Mouse (Mus musculus): Measurements from ENCODE around the gene C8a. TPM values are rescaled to one million over a fixed set of nuclear protein-coding genes. Genes with fewer than 3 reads are reported as not detected.

Gene C8a
- total and polyA plus RNA-seq, 2 experiments from 2014 or later, result 0.04 TPM; not detected in 1

DNA sequence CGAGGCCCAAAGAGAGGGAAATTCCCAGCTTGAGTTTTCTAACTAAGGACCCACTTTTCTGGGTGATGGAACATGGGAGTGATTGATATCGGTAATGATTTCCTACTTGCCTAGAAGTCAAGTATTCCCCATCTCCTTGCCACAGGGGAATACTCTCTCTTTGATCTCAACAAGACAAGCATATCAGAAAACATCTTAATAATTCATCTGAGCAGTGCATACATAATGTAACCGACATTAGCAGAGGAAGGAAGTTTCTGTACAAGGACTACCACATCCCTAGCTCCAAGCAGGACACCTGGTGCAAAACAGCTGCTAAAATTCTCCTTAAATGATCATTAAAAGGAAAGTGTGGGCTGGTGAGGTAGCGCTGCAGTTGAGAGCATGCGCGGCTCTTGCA is 28.9 kb upstream of the C8a start:
- H3K36me3 ChIP-seq (ENCODE audit: insufficient read depth, low read length), result no peaks in the 10 kb centered on the region
- H3K27ac ChIP-seq (ENCODE audit: low read depth, low read length), result no peak overlapping the region
- H3K9ac ChIP-seq (replicated peaks; ENCODE audit: low read length, poor library complexity, severe bottlenecking), result no peak overlapping the region
- no peaks in the 10 kb centered on the region for H3K27me3 ChIP-seq (ENCODE audit: insufficient read depth, low read length)
- DNase-seq (ENCODE audit: low spot score), result no peak
- H3K9me3 ChIP-seq (ENCODE audit: low read length), result no peaks in the 10 kb centered on the region
- H3K4me2 ChIP-seq (ENCODE audit: low read depth, low read length, poor library complexity, severe bottlenecking), result no peak overlapping the region
- no peak for TF ChIP-seq CTCF (IDR thresholded peaks at IDR 0.05)
- ATAC-seq (ENCODE audit: low FRiP score), result peak; percentile 63; the same call in 1 of the 2 replicates
- 56% methylated on average over 6 of the region's 6 CpGs for WGBS
- no peak overlapping the region for H3K4me3 ChIP-seq (ENCODE audit: low read depth, low read length)
- H3K4me1 ChIP-seq (ENCODE audit: insufficient read depth, low read length), result no peaks in the 10 kb centered on the region

DNA sequence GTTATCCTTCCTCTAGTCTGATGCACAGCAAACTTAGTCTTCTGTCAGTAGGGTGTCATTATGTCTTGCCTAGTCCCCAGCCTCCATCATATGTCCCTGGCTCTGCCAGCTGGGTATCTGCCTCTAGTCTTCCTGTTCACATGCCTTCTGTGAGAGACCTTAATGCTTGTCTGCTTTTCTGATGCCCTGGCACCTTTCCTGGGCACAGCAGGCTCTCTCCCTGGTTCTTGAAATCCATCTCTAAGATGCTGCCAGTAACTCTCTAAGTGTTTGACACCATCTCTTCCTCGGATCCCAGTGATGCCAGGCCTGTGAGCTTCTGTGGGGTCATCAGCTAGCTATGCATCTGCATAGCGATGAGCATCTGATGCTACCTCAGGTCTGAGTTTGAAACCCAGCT is 26.6 kb upstream of the C8a start:
- Histone ChIP-seq H3K27me3 (ENCODE audit: insufficient read depth, low read length) (no peaks in the 10 kb centered on the region), H3K9me3 (ENCODE audit: low read length) (no peaks in the 10 kb centered on the region), H3K4me2 (ENCODE audit: low read depth, low read length, poor library complexity, severe bottlenecking) (no peak overlapping the region), H3K36me3 (ENCODE audit: insufficient read depth, low read length) (no peaks in the 10 kb centered on the region), H3K4me1 (ENCODE audit: insufficient read depth, low read length) (no peaks in the 10 kb centered on the region), H3K27ac (ENCODE audit: low read depth, low read length) (no peak overlapping the region), H3K9ac (replicated peaks; ENCODE audit: low read length, poor library complexity, severe bottlenecking) (no peak overlapping the region), H3K4me3 (ENCODE audit: low read depth, low read length) (no peak overlapping the region)
- 75% methylated on average over 2 of the region's 2 CpGs for WGBS
- DNase-seq (ENCODE audit: low spot score) (no peak), ATAC-seq (ENCODE audit: low FRiP score) (no peak)
- no peak for TF ChIP-seq CTCF (IDR thresholded peaks at IDR 0.05)

DNA sequence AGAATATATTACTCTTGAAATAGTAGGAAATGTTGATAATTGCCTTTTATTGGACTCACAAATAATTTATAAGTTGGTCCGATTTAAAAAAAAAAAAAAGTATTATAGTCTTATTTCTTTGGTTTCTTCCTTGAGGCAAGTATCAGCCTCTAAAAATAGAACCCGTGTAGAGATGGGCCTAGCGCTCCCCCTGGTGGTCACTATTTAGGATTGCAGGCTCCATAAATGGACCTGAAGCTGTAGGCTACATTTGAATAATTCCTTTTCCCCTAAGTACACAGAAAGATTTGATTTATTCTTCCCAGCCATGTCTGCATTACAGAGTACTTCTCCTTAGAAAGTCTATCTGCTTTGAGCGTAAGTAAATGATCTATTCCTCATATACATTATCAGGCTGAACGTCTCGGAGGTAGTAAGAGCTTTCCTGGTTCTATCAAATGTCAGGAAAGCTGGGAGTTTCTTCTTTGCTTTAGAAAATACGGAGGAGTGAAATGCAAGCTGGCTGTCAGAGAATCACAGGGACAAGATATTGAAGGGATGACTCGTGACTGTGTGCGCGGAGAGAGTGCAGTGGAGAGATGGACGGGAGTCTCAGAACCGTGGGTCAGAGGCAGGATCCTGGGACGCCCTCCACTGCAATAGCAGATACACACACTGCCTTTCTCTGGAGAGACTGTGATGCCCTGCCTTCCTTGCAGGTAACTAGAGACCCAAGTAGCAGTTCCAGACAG is 18.0 kb upstream of the C8a start:
- DNase-seq (ENCODE audit: low spot score), result peak; percentile 81
- no peaks in the 10 kb centered on the region for H3K9me3 ChIP-seq (ENCODE audit: low read length)
- no peak for ATAC-seq (ENCODE audit: low FRiP score)
- H3K9ac ChIP-seq (replicated peaks; ENCODE audit: low read length, poor library complexity, severe bottlenecking), result no peak overlapping the region
- WGBS, result 41% methylated on average over 13 of the region's 13 CpGs
- no peak overlapping the region for H3K27ac ChIP-seq (ENCODE audit: low read depth, low read length)
- peaks cover 3% of the 10 kb centered on the region; the same call in 1 of the 2 replicates for H3K4me1 ChIP-seq (ENCODE audit: insufficient read depth, low read length)
- no peaks in the 10 kb centered on the region for H3K27me3 ChIP-seq (ENCODE audit: insufficient read depth, low read length)
- H3K4me3 ChIP-seq (ENCODE audit: low read depth, low read length), result no peak overlapping the region
- H3K4me2 ChIP-seq (ENCODE audit: low read depth, low read length, poor library complexity, severe bottlenecking), result no peak overlapping the region
- TF ChIP-seq CTCF (IDR thresholded peaks at IDR 0.05), result peak; percentile 98
- no peaks in the 10 kb centered on the region for H3K36me3 ChIP-seq (ENCODE audit: insufficient read depth, low read length)

DNA sequence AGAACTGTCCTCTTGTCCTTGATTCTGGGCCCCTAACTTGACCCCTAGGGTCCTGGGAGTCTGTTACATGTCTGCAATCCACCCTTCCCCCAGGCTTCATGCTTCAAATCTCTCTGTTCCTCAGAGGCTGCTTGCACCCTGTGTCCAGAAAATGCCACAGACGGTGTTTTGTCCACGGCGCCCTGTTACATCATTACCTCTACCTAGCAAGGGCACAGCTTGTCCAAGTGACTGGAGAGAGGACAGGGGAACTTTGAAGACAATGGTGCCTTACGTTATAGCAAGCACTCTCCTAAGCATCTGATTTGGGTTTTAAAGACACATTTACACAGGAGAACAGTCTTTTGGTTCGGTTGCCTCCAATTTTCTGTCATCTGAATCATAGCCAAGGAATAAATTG is 17.4 kb upstream of the C8a start:
- Histone ChIP-seq H3K9me3 (ENCODE audit: low read length) (no peaks in the 10 kb centered on the region), H3K9ac (replicated peaks; ENCODE audit: low read length, poor library complexity, severe bottlenecking) (no peak overlapping the region), H3K27ac (ENCODE audit: low read depth, low read length) (peak overlapping the region; percentile 55), H3K4me3 (ENCODE audit: low read depth, low read length) (no peak overlapping the region), H3K4me2 (ENCODE audit: low read depth, low read length, poor library complexity, severe bottlenecking) (no peak overlapping the region), H3K4me1 (ENCODE audit: insufficient read depth, low read length) (peaks cover 3% of the 10 kb centered on the region; the same call in 1 of the 2 replicates), H3K36me3 (ENCODE audit: insufficient read depth, low read length) (no peaks in the 10 kb centered on the region), H3K27me3 (ENCODE audit: insufficient read depth, low read length) (no peaks in the 10 kb centered on the region)
- no peak for DNase-seq (ENCODE audit: low spot score)
- WGBS, result 54% methylated on average over 5 of the region's 5 CpGs
- no peak for ATAC-seq (ENCODE audit: low FRiP score)
- no peak for TF ChIP-seq CTCF (IDR thresholded peaks at IDR 0.05)

- no peak for TF ChIP-seq CTCF (IDR thresholded peaks at IDR 0.05)
- Histone ChIP-seq H3K9me3 (ENCODE audit: low read length) (no peaks in the 10 kb centered on the region), H3K4me1 (ENCODE audit: insufficient read depth, low read length) (peaks cover 3% of the 10 kb centered on the region; the same call in 1 of the 2 replicates), H3K27me3 (ENCODE audit: insufficient read depth, low read length) (no peaks in the 10 kb centered on the region), H3K36me3 (ENCODE audit: insufficient read depth, low read length) (no peaks in the 10 kb centered on the region), H3K4me3 (ENCODE audit: low read depth, low read length) (no peak overlapping the region), H3K9ac (replicated peaks; ENCODE audit: low read length, poor library complexity, severe bottlenecking) (no peak overlapping the region), H3K4me2 (ENCODE audit: low read depth, low read length, poor library complexity, severe bottlenecking) (no peak overlapping the region), H3K27ac (ENCODE audit: low read depth, low read length) (no peak overlapping the region)
- ATAC-seq (ENCODE audit: low FRiP score) (no peak), DNase-seq (ENCODE audit: low spot score) (no peak)
- 94% methylated on average over 7 of the region's 7 CpGs for WGBS
These were observed 15.5 kb upstream of the C8a start for GRCm38 (mm10) chr4:104891708-104892107.

DNA sequence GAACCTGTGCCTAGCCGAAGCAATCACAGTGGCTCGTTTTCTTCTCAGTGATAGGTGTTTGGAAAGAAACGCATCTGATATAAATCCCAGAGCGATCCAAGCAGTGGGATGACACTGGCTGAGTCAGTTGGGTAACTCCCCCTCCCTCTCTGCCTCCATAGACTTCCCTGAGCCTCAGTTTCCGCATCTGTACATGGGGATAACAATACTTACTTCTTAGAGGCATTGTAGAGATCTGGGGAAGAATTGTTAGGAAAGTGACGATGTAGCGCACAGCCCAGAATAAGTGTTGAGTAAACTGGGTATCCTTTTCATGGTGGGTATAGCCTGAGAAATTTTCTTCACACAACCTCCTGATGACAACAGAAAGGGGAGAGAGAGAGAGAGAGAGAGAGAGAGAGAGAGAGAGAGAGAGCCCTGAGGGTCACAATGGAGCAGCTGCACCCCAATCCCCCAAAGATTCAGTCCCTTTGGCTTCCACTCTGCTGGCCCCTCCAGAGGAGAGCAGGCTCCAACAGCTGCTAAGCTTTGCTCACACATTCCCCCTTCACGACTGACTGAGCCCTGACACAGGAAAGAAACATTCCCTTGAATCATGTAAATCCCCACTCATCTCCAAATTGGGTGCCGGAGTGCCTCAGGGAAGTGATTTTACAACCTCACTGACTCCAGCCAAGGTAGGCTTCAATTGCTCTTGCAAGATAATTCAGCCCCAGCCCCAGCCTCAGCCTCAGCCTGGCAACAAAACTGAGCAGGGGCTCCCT is 12.5 kb upstream of the C8a start:
- no peaks in the 10 kb centered on the region for H3K36me3 ChIP-seq (ENCODE audit: insufficient read depth, low read length)
- peaks cover 3% of the 10 kb centered on the region; the same call in 1 of the 2 replicates for H3K4me1 ChIP-seq (ENCODE audit: insufficient read depth, low read length)
- H3K9ac ChIP-seq (replicated peaks; ENCODE audit: low read length, poor library complexity, severe bottlenecking), result no peak overlapping the region
- H3K27me3 ChIP-seq (ENCODE audit: insufficient read depth, low read length), result no peaks in the 10 kb centered on the region
- H3K4me3 ChIP-seq (ENCODE audit: low read depth, low read length), result no peak overlapping the region
- no peak for DNase-seq (ENCODE audit: low spot score)
- H3K4me2 ChIP-seq (ENCODE audit: low read depth, low read length, poor library complexity, severe bottlenecking), result no peak overlapping the region
- TF ChIP-seq CTCF (IDR thresholded peaks at IDR 0.05), result no peak
- no peak overlapping the region for H3K27ac ChIP-seq (ENCODE audit: low read depth, low read length)
- 70% methylated on average over 9 of the region's 9 CpGs for WGBS
- no peak for ATAC-seq (ENCODE audit: low FRiP score)
- H3K9me3 ChIP-seq (ENCODE audit: low read length), result no peaks in the 10 kb centered on the region

Data from midbrain, postnatal 0 days (tissue).